24 mouse cellular contexts compared by ENCODE assay signal in genomic region chr9:79947973-79948372, GRCm38 (mm10).
DNase-seq lines count a peak whose midpoint lies in the region; ATAC-seq and TF ChIP-seq lines count a peak whose summit lies in the region.
"Had no signal": no experiment of that assay in that cellular context is flagged by ENCODE, and none has a peak within 500 bp of the region (broad histone marks: within the 10 kb centered on the region; RNA-seq: fewer than 3 reads in every experiment).

No protein-coding gene starts in this region.

- no peak overlapping the region for H3K9ac ChIP-seq in MEL (ENCODE audit: control insufficient read depth, low read depth, low read length, poor library complexity, severe bottlenecking)
- no peak overlapping the region for H3K9ac ChIP-seq in liver, postnatal 0 days (replicated peaks)
- H3K9ac ChIP-seq in forebrain, postnatal 0 days, result no peak overlapping the region
- H3K9ac ChIP-seq: forebrain, embryonic 15.5 days; hindbrain, embryonic 15.5 days; limb, embryonic 13.5 days; lung, embryonic 15.5 days; neural tube, embryonic 15.5 days had no signal

- peaks cover 0 to 3% of the 10 kb centered on the region in 2 experiments; a peak in 2 of 4 replicates for H3K36me3 ChIP-seq in MEL (ENCODE audit: control insufficient read depth in 1 of 2, insufficient read depth in 2 of 2, low read length in 2 of 2)
- H3K36me3 ChIP-seq in liver, postnatal 0 days (replicated peaks; ENCODE audit: insufficient read depth, low read length), result no peaks in the 10 kb centered on the region
- no peaks in the 10 kb centered on the region for H3K36me3 ChIP-seq in forebrain, postnatal 0 days (ENCODE audit: insufficient read depth)
- H3K36me3 ChIP-seq: forebrain, embryonic 15.5 days; hindbrain, embryonic 15.5 days; limb, embryonic 13.5 days; lung, embryonic 15.5 days; neural tube, embryonic 15.5 days had no signal

- ATAC-seq in liver, postnatal 0 days, result peak; percentile 90
- no peak for ATAC-seq in forebrain, postnatal 0 days
- ATAC-seq: forebrain, embryonic 15.5 days; intestine, embryonic 16.5 days had no signal

- H3K27me3 ChIP-seq in MEL (ENCODE audit: control insufficient read depth in 1 of 2, insufficient read depth in 2 of 2, low read length in 2 of 2), result no peaks in the 10 kb centered on the region; a peak in 2 of 4 replicates
- H3K27me3 ChIP-seq in liver, postnatal 0 days (ENCODE audit: insufficient read depth, low read length), result no peaks in the 10 kb centered on the region
- no peaks in the 10 kb centered on the region for H3K27me3 ChIP-seq in forebrain, postnatal 0 days (ENCODE audit: insufficient read depth, low read length)
- H3K27me3 ChIP-seq: CH12.LX; forebrain, embryonic 15.5 days; hindbrain, embryonic 15.5 days; limb, embryonic 13.5 days; lung, embryonic 15.5 days; neural tube, embryonic 15.5 days had no signal

- no peak overlapping the region; a peak in 1 of 4 replicates for H3K4me3 ChIP-seq in MEL (ENCODE audit: control insufficient read depth in 1 of 2, insufficient read depth in 1 of 2, low read depth in 2 of 2, low read length in 2 of 2)
- H3K4me3 ChIP-seq in liver, postnatal 0 days (ENCODE audit: low read depth, low read length), result no peak overlapping the region
- H3K4me3 ChIP-seq in forebrain, postnatal 0 days (ENCODE audit: low read depth, low read length), result no peak overlapping the region
- H3K4me3 ChIP-seq: erythroblast, embryonic 14.5 days; forebrain, embryonic 15.5 days; hindbrain, embryonic 15.5 days; limb, embryonic 13.5 days; lung, embryonic 15.5 days; neural tube, embryonic 15.5 days had no signal

- no peaks in the 10 kb centered on the region for H3K9me3 ChIP-seq in MEL (replicated peaks; ENCODE audit: insufficient read depth, low read length)
- H3K9me3 ChIP-seq in liver, postnatal 0 days (ENCODE audit: low read length), result no peaks in the 10 kb centered on the region
- H3K9me3 ChIP-seq in forebrain, postnatal 0 days (ENCODE audit: low read length), result no peaks in the 10 kb centered on the region
- H3K9me3 ChIP-seq: forebrain, embryonic 15.5 days; hindbrain, embryonic 15.5 days; limb, embryonic 13.5 days; lung, embryonic 15.5 days; neural tube, embryonic 15.5 days had no signal

- TF ChIP-seq CTCF in MEL (IDR thresholded peaks at IDR 0.05 in 2 of 3, conservative IDR thresholded peaks at IDR 0.05 in 1 of 3; ENCODE audit: control insufficient read depth in 1 of 3, insufficient read depth in 1 of 3, low read depth in 2 of 3, low read length in 3 of 3, poor library complexity in 1 of 3, severe bottlenecking in 1 of 3), result no peak
- TF ChIP-seq CTCF in liver, postnatal 0 days (IDR thresholded peaks at IDR 0.05; ENCODE audit: low read depth), result no peak
- no peak for TF ChIP-seq CTCF in forebrain, postnatal 0 days (IDR thresholded peaks at IDR 0.05; ENCODE audit: low read depth)

- no peak for TF ChIP-seq RAD21 in MEL (IDR thresholded peaks at IDR 0.05; ENCODE audit: low read depth, low read length)

- H3K79me2 ChIP-seq in MEL (ENCODE audit: control insufficient read depth, insufficient read depth, low read length, poor library complexity), result no peaks in the 10 kb centered on the region

- H3K4me1 ChIP-seq in MEL (ENCODE audit: control insufficient read depth in 1 of 2, insufficient read depth in 2 of 2, low read length in 2 of 2), result peaks cover 0 to 7% of the 10 kb centered on the region in 2 experiments; a peak in 3 of 4 replicates
- H3K4me1 ChIP-seq in liver, postnatal 0 days (ENCODE audit: insufficient read depth), result peaks cover 4% of the 10 kb centered on the region; the same call in 1 of the 2 replicates
- H3K4me1 ChIP-seq in forebrain, postnatal 0 days (ENCODE audit: insufficient read depth), result no peaks in the 10 kb centered on the region
- H3K4me1 ChIP-seq: forebrain, embryonic 15.5 days; hindbrain, embryonic 15.5 days; neural tube, embryonic 15.5 days had no signal

- 55% methylated on average over 2 of the region's 2 CpGs for WGBS in liver, postnatal 0 days (ENCODE audit: insufficient replicate concordance)
- WGBS in forebrain, postnatal 0 days, result 85% methylated on average over 2 of the region's 2 CpGs

- no peak; a peak in 1 of 4 replicates for TF ChIP-seq EP300 in MEL (IDR thresholded peaks at IDR 0.05; ENCODE audit: low read depth in 1 of 2, low read length in 2 of 2)
- no peak for TF ChIP-seq EP300 in liver, postnatal 0 days (IDR thresholded peaks at IDR 0.05; ENCODE audit: low read depth)

- no peak overlapping the region for H3K4me2 ChIP-seq in liver, postnatal 0 days (ENCODE audit: low read depth, low read length)
- no peak overlapping the region for H3K4me2 ChIP-seq in forebrain, postnatal 0 days (ENCODE audit: low read depth)
- H3K4me2 ChIP-seq: forebrain, embryonic 15.5 days; hindbrain, embryonic 15.5 days; limb, embryonic 13.5 days; lung, embryonic 15.5 days; neural tube, embryonic 15.5 days had no signal

- no peak for TF ChIP-seq POLR2A in MEL (IDR thresholded peaks at IDR 0.05; ENCODE audit: control insufficient read depth in 1 of 2, insufficient read depth in 1 of 2, low read depth in 1 of 2, low read length in 2 of 2, poor library complexity in 1 of 2)

- peak; percentile 71 for DNase-seq in heart, adult 11 months
- no peak for DNase-seq in heart, adult 18-20 months
- DNase-seq in MEL (ENCODE audit: low read depth, low spot score) (peak; percentile 44), liver (peak; percentile 68)
- no peak for DNase-seq in liver, postnatal 0 days
- DNase-seq in spleen, postnatal 4 days (ENCODE audit: low spot score in 2 of 2), result no peak
- no peak for DNase-seq in forebrain, postnatal 0 days
- no peak for DNase-seq in lung, postnatal 36 days
- DNase-seq: adrenal gland, postnatal 36 days; cerebellum, adult 8-10 months; heart, postnatal 10 days; midbrain, embryonic 14.5 days; right cerebral cortex, postnatal 14 days; spleen, adult 18-20 months; thymus, adult 18-20 months; thymus, postnatal 4 days had no signal

- H3K27ac ChIP-seq in MEL (ENCODE audit: control insufficient read depth, low read depth, low read length), result no peak overlapping the region
- no peak overlapping the region for H3K27ac ChIP-seq in liver, postnatal 0 days (ENCODE audit: low read depth)
- H3K27ac ChIP-seq in forebrain, postnatal 0 days (ENCODE audit: low read depth, low read length), result no peak overlapping the region
- H3K27ac ChIP-seq: forebrain, embryonic 15.5 days; hindbrain, embryonic 15.5 days; limb, embryonic 13.5 days; lung, embryonic 15.5 days; neural tube, embryonic 15.5 days had no signal

TF ChIP-seq in MEL, 35 proteins besides CTCF, POLR2A, EP300 and RAD21 (continues in another document):
- TF ChIP-seq ZNF384 (IDR thresholded peaks at IDR 0.05; ENCODE audit: low read depth, low read length) (no peak), MYB (IDR thresholded peaks at IDR 0.05; ENCODE audit: low read depth, low read length) (no peak), ELF1 (IDR thresholded peaks at IDR 0.05; ENCODE audit: low read depth, low read length) (no peak), HCFC1 (IDR thresholded peaks at IDR 0.05; ENCODE audit: low read depth, low read length) (no peak), MEF2A (IDR thresholded peaks at IDR 0.05; ENCODE audit: extremely low read depth, insufficient replicate concordance, low read depth, low read length, poor library complexity, severe bottlenecking) (no peak), POLR2AphosphoS5 (IDR thresholded peaks at IDR 0.05; ENCODE audit: borderline replicate concordance, low read depth, low read length) (no peak), ETS1 (IDR thresholded peaks at IDR 0.05; ENCODE audit: low read depth, low read length) (0 out of 2 replicates have a peak, but pooled peaks have one; percentile 46), USF2 (IDR thresholded peaks at IDR 0.05; ENCODE audit: borderline replicate concordance in 1 of 2, insufficient read depth in 1 of 2, low read depth in 1 of 2, low read length in 2 of 2) (peak in 1 of 2 experiments; percentile 51; a peak in 1 of 4 replicates), JUND (IDR thresholded peaks at IDR 0.05; ENCODE audit: low read depth, low read length) (no peak), TBP (IDR thresholded peaks at IDR 0.05; ENCODE audit: low read depth, low read length) (no peak), MYC (IDR thresholded peaks at IDR 0.05; ENCODE audit: low read depth, low read length) (no peak), ZMIZ1 (IDR thresholded peaks at IDR 0.05; ENCODE audit: low read depth, low read length) (no peak), TAL1 (IDR thresholded peaks at IDR 0.05; ENCODE audit: low read length) (no peak), NRF1 (IDR thresholded peaks at IDR 0.05; ENCODE audit: insufficient read depth, low read depth, low read length, poor library complexity, severe bottlenecking) (no peak), CHD1 (IDR thresholded peaks at IDR 0.05; ENCODE audit: low read depth, low read length) (no peak), KAT2A (conservative IDR thresholded peaks at IDR 0.05; ENCODE audit: low read depth, low read length) (no peak), NELFE (IDR thresholded peaks at IDR 0.05; ENCODE audit: low read depth, low read length) (no peak), ZKSCAN1 (IDR thresholded peaks at IDR 0.05; ENCODE audit: low read depth, low read length) (no peak), CHD2 (IDR thresholded peaks at IDR 0.05; ENCODE audit: low read length) (no peak), RCOR1 (IDR thresholded peaks at IDR 0.05; ENCODE audit: low read depth, low read length) (no peak), TCF12 (IDR thresholded peaks at IDR 0.05; ENCODE audit: low read depth, low read length) (peak; percentile 11; the same call in 1 of the 2 replicates), MXI1 (IDR thresholded peaks at IDR 0.05; ENCODE audit: low read depth, low read length) (no peak), UBTF (IDR thresholded peaks at IDR 0.05; ENCODE audit: borderline replicate concordance, insufficient read depth, low read depth, low read length) (no peak), POLR2AphosphoS2 (IDR thresholded peaks at IDR 0.05; ENCODE audit: low read length) (no peak), GATA1 (IDR thresholded peaks at IDR 0.05; ENCODE audit: low read depth, low read length) (peak; percentile 37; the same call in 1 of the 2 replicates), SIN3A (IDR thresholded peaks at IDR 0.05; ENCODE audit: low read length) (no peak), MAFK (IDR thresholded peaks at IDR 0.05; ENCODE audit: borderline replicate concordance, low read depth, low read length) (no peak), MAX (IDR thresholded peaks at IDR 0.05; ENCODE audit: low read length) (peak; percentile 39; the same call in 1 of the 2 replicates), BHLHE40 (IDR thresholded peaks at IDR 0.05; ENCODE audit: borderline replicate concordance, low read depth, low read length) (peak; percentile 92), E2F4 (IDR thresholded peaks at IDR 0.05; ENCODE audit: borderline replicate concordance, low read depth, low read length) (no peak), SMC3 (IDR thresholded peaks at IDR 0.05; ENCODE audit: low read depth, low read length) (no peak), ZC3H11A (IDR thresholded peaks at IDR 0.05; ENCODE audit: low read depth, low read length) (no peak), GABPA (IDR thresholded peaks at IDR 0.05; ENCODE audit: low read depth, low read length) (no peak)

Comparison
In these comparisons a context has a peak if more than half of its experiments do, and no peak if none do; other contexts are left out.
1. DNase-seq: peak in heart, adult 11 months (single experiment), MEL (single experiment) and liver (single experiment); none in heart, adult 18-20 months (0 of 2), liver, postnatal 0 days (single experiment), spleen, postnatal 4 days (0 of 2), forebrain, postnatal 0 days (single experiment) and lung, postnatal 36 days (single experiment).